Mouse (Mus musculus): ENCODE data around the gene Cdk7. TPM values are rescaled to one million over a fixed set of nuclear protein-coding genes. Genes with fewer than 3 reads are reported as not detected.

The Cdk7 gene
- total and polyA plus RNA-seq, 3 experiments = 11.2 to 24.0 (median 21.7) TPM

DNA sequence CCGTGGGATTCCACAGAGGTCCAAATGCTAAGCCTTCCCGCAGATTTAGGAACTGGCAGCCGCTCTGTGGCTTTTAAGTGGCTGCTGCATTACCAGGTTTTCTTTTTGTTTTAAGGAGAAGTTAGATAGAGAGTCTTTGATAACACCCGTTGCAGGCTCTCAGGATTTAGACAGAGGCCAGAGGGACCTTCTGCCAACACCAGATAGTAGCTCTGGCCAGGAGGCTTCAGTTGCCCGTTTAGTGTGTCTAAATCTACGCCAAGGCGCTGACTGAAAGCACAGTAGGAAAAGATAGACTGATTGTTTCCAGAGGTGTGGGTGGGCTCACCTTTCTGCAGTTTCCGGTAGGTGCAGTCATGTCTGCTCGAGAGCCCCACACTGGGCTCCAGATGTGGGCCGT lies 5.5 kb downstream of the Cdk7 start:
- intact Hi-C loops (cut with DNase I) = no loop called here
- Histone ChIP-seq H3K36me3 (ENCODE audit: control insufficient read depth, insufficient read depth, low read length) (peaks cover 26% of the 10 kb centered on the region), H3K9ac (ENCODE audit: low read depth, low read length) (no peak overlapping the region)

GRCm38 (mm10) chr13:100724051-100724754 lies 6.5 kb downstream of the Cdk7 start:
- H3K9ac ChIP-seq (ENCODE audit: low read depth, low read length) = no peak overlapping the region
- H3K4me3 ChIP-seq = no peak overlapping the region
- intact Hi-C loops (cut with DNase I) = no loop called here
- H3K4me1 ChIP-seq (ENCODE audit: control insufficient read depth, insufficient read depth, low read length) = peaks cover 11% of the 10 kb centered on the region
- H3K36me3 ChIP-seq (ENCODE audit: control insufficient read depth, insufficient read depth, low read length) = peaks cover 23% of the 10 kb centered on the region
- no peak overlapping the region for H3K27ac ChIP-seq
- H3K79me2 ChIP-seq (replicated peaks; ENCODE audit: control insufficient read depth, insufficient read depth, low read length) = peaks cover 3% of the 10 kb centered on the region; the same call in 1 of the 2 replicates
- no peak for DNase-seq
- TF ChIP-seq POLR2A (IDR thresholded peaks at IDR 0.05; ENCODE audit: insufficient read depth, low read depth, low read length) = no peak
- H3K27me3 ChIP-seq (ENCODE audit: control insufficient read depth, insufficient read depth, low read length) = no peaks in the 10 kb centered on the region; the same call in 1 of the 2 replicates
- whole genome bisulfite sequencing = 50% methylated on average over 7 of the region's 7 CpGs

More for the DNA sequence above, 5.5 kb downstream of the Cdk7 start:
- 41% methylated on average over 10 of the region's 10 CpGs for WGBS
- Histone ChIP-seq H3K27me3 (ENCODE audit: control insufficient read depth, insufficient read depth, low read length) (no peaks in the 10 kb centered on the region; the same call in 1 of the 2 replicates), H3K27ac (no peak overlapping the region), H3K79me2 (replicated peaks; ENCODE audit: control insufficient read depth, insufficient read depth, low read length) (peaks cover 3% of the 10 kb centered on the region), H3K4me1 (ENCODE audit: control insufficient read depth, insufficient read depth, low read length) (peaks cover 15% of the 10 kb centered on the region), H3K4me3 (no peak overlapping the region)
- no peak for DNase-seq
- no peak for TF ChIP-seq CTCF (IDR thresholded peaks at IDR 0.05)
- no peak for TF ChIP-seq POLR2A (IDR thresholded peaks at IDR 0.05; ENCODE audit: insufficient read depth, low read depth, low read length)
- no peak for TF ChIP-seq EP300 (IDR thresholded peaks at IDR 0.05; ENCODE audit: insufficient read depth, low read depth, low read length)

GRCm38 (mm10) chr13:100721656-100722055 lies 9.1 kb downstream of the Cdk7 start:
- intact Hi-C loops (cut with DNase I) = no loop called here
- peaks cover 11% of the 10 kb centered on the region for H3K36me3 ChIP-seq (ENCODE audit: control insufficient read depth, insufficient read depth, low read length)
- H3K4me3 ChIP-seq = no peak overlapping the region
- 0 out of 2 replicates have a peak, but pooled peaks cover 2% of the 10 kb centered on the region for H3K79me2 ChIP-seq (replicated peaks; ENCODE audit: control insufficient read depth, insufficient read depth, low read length)
- no peak overlapping the region for H3K9ac ChIP-seq (ENCODE audit: low read depth, low read length)
- H3K27me3 ChIP-seq (ENCODE audit: control insufficient read depth, insufficient read depth, low read length) = no peaks in the 10 kb centered on the region; the same call in 1 of the 2 replicates
- TF ChIP-seq EP300 (IDR thresholded peaks at IDR 0.05; ENCODE audit: insufficient read depth, low read depth, low read length) (no peak), CTCF (IDR thresholded peaks at IDR 0.05) (no peak), POLR2A (IDR thresholded peaks at IDR 0.05; ENCODE audit: insufficient read depth, low read depth, low read length) (no peak)
- H3K4me1 ChIP-seq (ENCODE audit: control insufficient read depth, insufficient read depth, low read length) = peaks cover 5% of the 10 kb centered on the region
- no peak overlapping the region for H3K27ac ChIP-seq
- DNase-seq = no peak
- 92% methylated on average over 5 of the region's 5 CpGs for WGBS

GRCm38 (mm10) chr13:100715467-100715866 lies 15.3 kb downstream of the Cdk7 start:
- intact Hi-C loops (cut with DNase I) = no loop called here
- WGBS = 84% methylated on average over 6 of the region's 6 CpGs
- H3K27ac ChIP-seq = no peak overlapping the region
- TF ChIP-seq EP300 (IDR thresholded peaks at IDR 0.05; ENCODE audit: insufficient read depth, low read depth, low read length) = no peak
- peaks cover 7% of the 10 kb centered on the region for H3K36me3 ChIP-seq (ENCODE audit: control insufficient read depth, insufficient read depth, low read length)
- no peaks in the 10 kb centered on the region for H3K27me3 ChIP-seq (ENCODE audit: control insufficient read depth, insufficient read depth, low read length)
- no peak for DNase-seq
- H3K9ac ChIP-seq (ENCODE audit: low read depth, low read length) = no peak overlapping the region
- H3K4me3 ChIP-seq = no peak overlapping the region
- peaks cover 2% of the 10 kb centered on the region; the same call in 1 of the 2 replicates for H3K4me1 ChIP-seq (ENCODE audit: control insufficient read depth, insufficient read depth, low read length)
- no peaks in the 10 kb centered on the region for H3K79me2 ChIP-seq (replicated peaks; ENCODE audit: control insufficient read depth, insufficient read depth, low read length)

DNA sequence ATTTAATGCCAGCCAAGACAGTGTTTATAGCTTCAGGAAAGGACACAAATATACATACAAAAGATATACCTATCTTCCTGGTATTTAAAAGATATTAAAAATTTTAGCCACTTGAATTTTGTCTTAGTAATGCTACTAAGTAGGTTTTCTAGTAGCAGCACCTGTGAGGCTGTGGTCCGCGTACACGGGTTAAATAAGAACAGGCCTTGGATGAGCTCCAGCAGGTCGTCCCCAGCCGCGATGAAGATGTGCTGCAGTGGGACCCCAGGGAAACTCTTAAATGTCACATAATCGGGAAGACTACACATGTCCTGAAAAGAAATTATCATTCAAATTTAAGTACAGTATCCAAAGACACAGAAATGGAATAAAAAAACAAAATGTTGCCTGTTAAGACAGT lies 24.5 kb downstream of the Cdk7 start:
- no peak overlapping the region for H3K4me3 ChIP-seq
- H3K36me3 ChIP-seq (ENCODE audit: control insufficient read depth, insufficient read depth, low read length) = peaks cover 2% of the 10 kb centered on the region; the same call in 1 of the 2 replicates
- H3K79me2 ChIP-seq (replicated peaks; ENCODE audit: control insufficient read depth, insufficient read depth, low read length) = no peaks in the 10 kb centered on the region
- no peaks in the 10 kb centered on the region for H3K27me3 ChIP-seq (ENCODE audit: control insufficient read depth, insufficient read depth, low read length)
- H3K4me1 ChIP-seq (ENCODE audit: control insufficient read depth, insufficient read depth, low read length) = no peaks in the 10 kb centered on the region
- H3K9ac ChIP-seq (ENCODE audit: low read depth, low read length) = no peak overlapping the region
- intact Hi-C loops (cut with DNase I) = no loop called here
- no peak for DNase-seq
- 94% methylated on average over 7 of the region's 7 CpGs for WGBS
- TF ChIP-seq CTCF (IDR thresholded peaks at IDR 0.05) (no peak), POLR2A (IDR thresholded peaks at IDR 0.05; ENCODE audit: insufficient read depth, low read depth, low read length) (no peak), EP300 (IDR thresholded peaks at IDR 0.05; ENCODE audit: insufficient read depth, low read depth, low read length) (no peak)
- no peak overlapping the region for H3K27ac ChIP-seq

DNA sequence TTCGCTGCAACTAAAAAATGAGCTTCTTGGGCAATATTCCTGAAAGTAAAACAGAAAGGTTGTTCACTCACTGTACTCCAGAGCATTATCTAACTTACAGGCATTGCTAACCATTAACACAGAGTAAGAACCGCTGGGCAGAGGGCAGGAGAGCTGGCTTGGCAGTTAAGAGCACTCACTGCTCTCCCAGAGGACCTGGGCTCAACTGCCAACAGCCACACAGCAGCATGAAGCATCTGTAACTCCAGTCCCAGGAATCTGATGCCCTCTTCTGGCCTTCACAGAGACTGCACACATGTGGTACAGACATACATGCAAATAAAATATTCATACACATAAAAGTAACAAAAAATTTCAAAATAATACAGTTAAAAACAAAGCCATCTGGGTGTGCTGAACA lies 27.3 kb downstream of the Cdk7 start:
- intact Hi-C loops (cut with DNase I) = no loop called here
- WGBS = 88% methylated on average over 2 of the region's 2 CpGs

More for the DNA sequence above, 27.3 kb downstream of the Cdk7 start:
- Histone ChIP-seq H3K4me1 (ENCODE audit: control insufficient read depth, insufficient read depth, low read length) (no peaks in the 10 kb centered on the region), H3K79me2 (replicated peaks; ENCODE audit: control insufficient read depth, insufficient read depth, low read length) (no peaks in the 10 kb centered on the region), H3K9ac (ENCODE audit: low read depth, low read length) (no peak overlapping the region), H3K36me3 (ENCODE audit: control insufficient read depth, insufficient read depth, low read length) (no peaks in the 10 kb centered on the region), H3K27ac (no peak overlapping the region), H3K4me3 (no peak overlapping the region), H3K27me3 (ENCODE audit: control insufficient read depth, insufficient read depth, low read length) (no peaks in the 10 kb centered on the region)
- DNase-seq = no peak
- TF ChIP-seq CTCF (IDR thresholded peaks at IDR 0.05) (0 out of 2 replicates have a peak, but pooled peaks have one; percentile 17), EP300 (IDR thresholded peaks at IDR 0.05; ENCODE audit: insufficient read depth, low read depth, low read length) (no peak)

All from heart, adult 2 months (tissue).